Mouse (Mus musculus): ENCODE measurements around the gene Lix1l. TPM values are rescaled to one million over a fixed set of nuclear protein-coding genes. Genes with fewer than 3 reads are reported as not detected.
A peak's percentile ranks its signal among the peaks of the same experiment; 100 is the strongest.
"Not testable (repeated sequence)": the region's sequence is repeated elsewhere in the genome, so short reads cannot be mapped to it uniquely, and the experiment has no call there.

Gene Lix1l
- total RNA-seq, 4 experiments from 2014 or later = 20.9 to 31.1 (median 25.8) TPM

DNA sequence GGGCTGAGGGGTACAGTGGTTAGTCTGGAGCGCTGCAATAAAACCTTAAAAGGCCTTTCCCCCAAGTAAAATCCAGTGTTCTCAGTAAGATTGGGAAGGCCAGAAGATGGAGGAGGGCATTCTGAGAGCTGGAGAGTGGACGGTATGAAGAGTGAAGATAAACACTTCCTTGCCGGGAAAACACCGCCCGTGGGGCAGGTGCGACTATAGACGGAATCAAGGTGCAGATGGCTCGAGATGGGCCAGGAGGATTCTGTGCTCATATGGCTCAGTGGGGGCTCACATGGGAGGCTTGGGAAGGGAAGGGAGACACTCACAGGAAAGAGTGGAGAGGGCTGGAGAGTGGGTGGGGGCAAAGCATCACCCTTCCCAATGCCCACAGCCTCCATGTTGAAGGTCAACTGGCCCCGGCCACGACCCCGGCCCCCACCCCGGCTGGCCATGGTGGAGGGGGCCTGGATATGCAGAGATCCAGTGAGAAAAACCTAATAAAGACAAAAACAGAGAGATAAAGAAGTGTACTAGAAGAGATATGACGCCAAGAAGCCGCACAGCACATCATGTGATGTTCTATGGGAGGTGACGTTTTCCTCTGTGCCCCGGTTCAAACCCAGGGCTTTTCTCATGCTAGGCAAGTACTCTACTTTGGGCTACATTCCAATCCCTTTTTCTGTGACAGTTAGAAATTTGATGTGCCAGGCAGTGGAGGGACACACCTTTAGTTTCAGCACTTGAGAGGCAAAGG, 19.0 kb upstream of the Lix1l start:
- no peak for DNase-seq (ENCODE audit: low spot score)

DNA sequence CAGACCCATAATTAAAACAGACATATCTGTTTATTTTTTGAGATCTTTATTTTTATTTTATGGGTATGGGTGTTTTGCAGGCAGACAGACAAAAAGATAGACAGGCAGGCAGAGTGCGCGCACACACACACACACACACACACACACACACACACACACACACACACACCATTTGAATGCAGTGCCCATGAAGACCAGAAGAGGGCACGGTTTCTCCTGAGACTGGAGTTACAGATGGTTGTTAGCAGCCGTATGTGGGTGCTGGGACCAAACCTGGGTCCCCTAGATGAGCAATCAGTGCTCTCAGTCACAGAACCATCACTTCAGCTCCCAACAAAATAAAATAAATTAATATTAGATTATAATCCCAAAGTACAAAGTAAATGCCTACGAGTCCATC, 17.6 kb upstream of the Lix1l start:
- no peak for DNase-seq (ENCODE audit: low spot score)

DNA sequence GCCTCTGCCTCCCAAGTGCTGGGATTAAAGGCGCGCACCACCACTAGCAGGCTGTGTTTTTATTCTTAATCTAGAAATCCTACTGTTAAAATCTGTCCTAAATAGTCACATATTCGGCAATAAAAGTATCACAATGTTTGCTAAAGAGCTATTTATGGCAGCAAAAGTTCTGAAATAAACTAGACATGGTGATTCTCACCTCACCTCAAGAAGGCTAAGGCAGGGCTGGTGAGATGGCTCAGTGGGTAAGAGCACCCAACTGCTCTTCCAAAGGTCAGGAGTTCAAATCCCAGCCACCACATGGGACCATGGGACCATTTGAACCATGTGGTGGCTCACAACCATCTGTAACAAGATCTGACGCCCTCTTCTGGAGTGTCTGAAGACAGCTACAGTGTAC, 10.3 kb upstream of the Lix1l start:
- no peak for DNase-seq (ENCODE audit: low spot score)

DNA sequence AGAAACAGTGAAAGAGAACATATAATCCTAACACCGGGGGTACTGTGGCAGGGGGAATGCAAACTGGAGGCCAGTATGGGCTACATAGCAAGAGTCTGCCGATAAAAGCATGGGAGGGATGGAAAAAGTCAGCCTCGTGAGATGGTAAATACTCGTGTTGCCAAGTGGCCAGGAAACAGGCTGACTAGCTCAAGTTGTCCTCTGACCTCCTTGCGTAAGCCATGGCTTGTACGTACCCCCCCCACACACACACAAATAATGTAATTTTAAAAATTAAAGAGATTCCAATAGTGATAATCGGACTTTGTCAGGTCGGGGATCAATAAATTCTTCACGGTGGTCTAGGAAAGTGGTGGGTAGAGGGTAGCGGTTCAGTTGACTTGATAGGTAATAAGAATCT, 7.6 kb upstream of the Lix1l start:
- peak; percentile 28 for DNase-seq (ENCODE audit: low spot score)

DNA sequence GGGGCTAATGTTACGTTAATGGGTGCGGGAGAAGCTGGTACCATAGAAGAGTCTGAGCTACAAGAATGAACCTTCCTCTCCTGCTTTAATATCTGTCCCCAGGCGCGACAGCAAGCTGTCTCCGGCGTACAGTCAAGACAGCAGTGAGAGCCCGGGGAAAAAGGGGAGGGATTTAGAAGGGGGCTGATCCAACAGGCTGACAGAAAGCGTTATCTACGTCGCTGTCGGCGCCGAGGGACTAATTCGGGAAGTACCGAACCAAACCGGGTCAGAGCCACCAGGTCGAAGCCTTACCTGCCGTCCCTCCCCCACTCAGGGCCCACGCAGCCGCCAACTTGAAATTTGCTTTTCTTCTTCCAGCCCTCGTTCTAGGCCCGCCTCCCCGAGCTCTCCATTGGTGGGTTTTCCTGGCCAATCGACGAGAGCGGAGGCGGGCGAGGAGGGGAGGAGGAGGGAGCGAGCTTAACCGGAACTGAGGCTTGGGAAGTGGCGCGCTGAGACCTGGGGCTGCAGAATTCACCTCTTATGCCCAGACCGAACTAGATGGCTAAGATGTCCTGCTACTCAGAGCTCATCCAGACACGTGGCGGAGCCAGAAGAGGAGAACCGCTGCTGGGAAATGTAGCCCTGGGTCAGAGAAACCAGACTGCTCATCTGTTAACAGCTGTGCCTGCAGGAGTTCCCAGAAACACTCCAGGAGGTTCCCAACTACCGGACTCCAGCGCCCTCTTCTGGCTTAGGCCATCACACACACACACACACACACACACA, 7.0 kb upstream of the Lix1l start, which contains the start of gene Polr3gl:
TSS of gene Polr3gl (minus strand) at position 392 of the 771 bp plus-strand sequence.
- peak; percentile 94 for DNase-seq (ENCODE audit: low spot score)

DNA sequence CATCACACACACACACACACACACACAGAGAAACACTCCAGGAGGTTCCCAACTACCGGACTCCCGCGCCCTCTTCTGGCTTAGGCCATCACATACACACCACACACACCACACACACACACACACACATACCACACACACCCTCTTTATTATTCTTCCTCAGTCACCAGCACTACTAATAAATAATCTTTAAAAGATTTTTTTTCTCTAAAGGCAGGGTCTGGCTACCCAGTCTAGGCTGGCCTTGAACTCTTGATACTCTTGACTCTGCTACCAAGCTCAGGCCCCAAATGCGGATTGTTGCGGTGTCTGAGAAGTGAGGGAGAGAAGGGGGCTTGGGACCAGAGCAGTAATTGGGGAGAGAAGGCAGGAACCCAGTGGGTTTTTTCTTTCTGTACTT, 6.1 kb upstream of the Lix1l start:
- DNase-seq (ENCODE audit: low spot score) = no peak

DNA sequence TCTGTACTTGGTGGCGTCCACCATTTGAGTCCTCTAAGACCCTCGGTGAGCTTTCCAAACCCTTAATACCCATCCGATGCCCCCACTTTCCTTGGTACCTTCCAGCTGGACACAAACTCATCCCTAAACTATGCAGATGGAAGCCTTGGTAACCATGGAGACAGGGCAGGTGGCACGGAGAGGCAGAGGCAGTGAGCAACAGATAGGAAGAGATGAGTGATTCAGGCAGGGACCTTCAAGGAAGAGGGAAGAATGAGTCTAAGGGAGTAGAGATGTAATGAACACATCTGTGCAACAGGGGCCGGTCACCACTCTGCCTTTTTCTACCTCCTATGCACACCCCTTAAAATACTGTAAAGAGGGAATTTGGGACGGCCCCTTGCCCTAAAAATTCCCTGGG, 5.3 kb upstream of the Lix1l start:
- DNase-seq (ENCODE audit: low spot score) = no peak

DNA sequence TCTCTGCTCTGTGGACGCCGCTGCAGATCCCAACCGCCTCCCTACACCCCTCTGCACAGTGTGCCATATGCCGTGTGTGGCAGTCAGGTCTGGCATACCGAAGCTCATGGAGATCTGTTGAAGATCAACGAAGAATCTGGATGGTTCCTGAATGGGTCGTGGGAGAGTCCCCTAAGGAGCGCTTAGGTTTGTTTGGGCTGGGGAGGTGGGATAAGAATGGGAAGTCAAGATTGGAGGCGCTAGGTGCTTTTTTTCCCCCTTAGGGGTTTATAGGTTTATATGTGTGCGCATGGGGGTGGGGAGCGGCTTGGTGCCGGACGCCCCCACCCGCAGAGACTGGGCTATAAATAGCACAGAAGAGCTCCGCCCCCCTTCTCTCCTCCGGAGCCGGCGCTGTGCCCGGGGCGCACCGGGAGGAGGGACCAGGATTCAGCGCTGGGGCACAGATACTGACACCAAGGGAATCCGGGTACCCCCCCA, 4.7 kb upstream of the Lix1l start, which contains the start of gene Ankrd34a:
TSS of gene Ankrd34a (plus strand) at position 409 of the 480 bp plus-strand sequence.
- DNase-seq (ENCODE audit: low spot score) = peak; percentile 50

DNA sequence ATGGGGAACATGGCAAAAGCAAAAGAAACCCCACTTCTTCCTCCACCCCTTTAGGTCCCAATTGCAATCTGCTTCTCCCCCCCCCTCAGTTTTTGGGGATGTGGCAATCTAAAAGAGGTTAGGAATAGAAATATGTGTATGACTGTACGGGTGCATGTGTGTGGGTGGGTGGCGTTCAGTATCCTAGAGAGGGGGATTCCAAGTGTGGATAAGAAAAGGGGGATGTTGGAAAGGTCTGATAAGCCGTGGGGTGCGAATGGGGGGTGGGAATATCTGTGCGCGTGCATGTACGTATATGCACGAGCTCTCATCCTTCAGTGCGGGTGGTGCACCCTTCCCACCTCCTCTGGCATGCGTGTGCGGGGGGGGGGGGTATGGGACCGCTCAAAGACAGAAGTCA, 4.1 kb upstream of the Lix1l start:
- no peak for DNase-seq (ENCODE audit: low spot score)

DNA sequence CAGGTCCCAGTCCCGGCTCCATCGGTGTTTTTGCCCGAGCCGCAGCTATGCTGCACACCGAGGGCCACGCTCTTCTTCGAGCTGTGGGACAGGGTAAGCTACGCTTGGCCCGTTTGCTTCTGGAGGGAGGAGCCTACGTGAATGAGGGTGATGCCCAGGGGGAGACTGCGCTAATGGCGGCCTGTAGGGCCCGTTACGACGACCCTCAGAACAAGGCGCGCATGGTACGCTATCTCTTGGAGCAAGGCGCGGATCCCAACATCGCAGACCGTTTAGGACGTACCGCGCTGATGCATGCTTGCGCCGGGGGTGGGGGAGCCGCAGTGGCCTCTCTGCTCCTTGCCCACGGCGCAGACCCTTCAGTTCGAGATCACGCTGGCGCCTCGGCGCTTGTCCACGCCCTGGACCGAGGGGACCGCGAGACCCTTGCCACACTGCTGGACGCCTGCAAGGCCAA, 3.5 kb upstream of the Lix1l start:
- no peak for DNase-seq (ENCODE audit: low spot score)

DNA sequence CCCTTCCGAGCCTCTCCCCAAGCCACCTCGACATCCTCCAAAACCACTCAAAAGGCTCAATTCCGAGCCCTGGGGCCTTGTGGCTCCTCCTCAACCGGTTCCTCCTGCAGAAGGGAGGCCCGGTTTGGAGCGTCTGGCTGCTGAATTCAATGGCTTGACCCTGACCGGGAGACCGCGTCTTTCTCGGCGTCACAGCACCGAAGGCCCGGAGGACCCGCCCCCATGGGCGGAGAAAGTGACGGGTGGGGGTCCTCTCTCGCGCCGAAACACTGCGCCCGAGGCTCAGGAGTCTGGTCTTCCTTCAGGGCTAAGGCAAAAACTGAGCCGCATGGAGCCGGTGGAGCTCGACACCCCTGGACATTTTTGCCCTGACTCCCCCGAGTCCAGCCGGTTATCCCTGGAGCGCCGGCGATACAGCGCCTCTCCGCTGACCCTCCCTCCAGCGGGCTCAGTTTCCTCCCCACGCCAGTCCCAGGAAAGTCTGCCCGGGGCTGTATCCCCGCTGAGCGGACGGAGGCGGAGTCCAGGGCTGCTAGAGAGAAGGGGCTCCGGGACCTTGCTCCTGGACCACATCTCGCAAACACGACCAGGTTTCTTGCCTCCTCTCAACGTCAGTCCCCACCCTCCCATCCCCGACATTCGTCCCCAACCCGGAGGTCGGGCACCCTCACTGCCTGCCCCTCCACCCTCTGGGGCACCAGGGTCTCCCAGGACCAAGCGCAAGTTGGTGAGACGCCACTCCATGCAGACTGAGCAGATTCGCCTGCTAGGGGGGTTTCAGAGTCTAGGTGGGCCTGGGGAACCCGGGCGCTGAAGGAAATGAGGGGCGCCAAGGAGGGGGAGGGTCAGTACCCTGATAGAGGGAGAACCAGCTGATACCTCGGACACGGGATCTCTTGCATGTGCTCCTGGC, 2.5 kb upstream of the Lix1l start:
- peak; percentile 84 for DNase-seq (ENCODE audit: low spot score)

DNA sequence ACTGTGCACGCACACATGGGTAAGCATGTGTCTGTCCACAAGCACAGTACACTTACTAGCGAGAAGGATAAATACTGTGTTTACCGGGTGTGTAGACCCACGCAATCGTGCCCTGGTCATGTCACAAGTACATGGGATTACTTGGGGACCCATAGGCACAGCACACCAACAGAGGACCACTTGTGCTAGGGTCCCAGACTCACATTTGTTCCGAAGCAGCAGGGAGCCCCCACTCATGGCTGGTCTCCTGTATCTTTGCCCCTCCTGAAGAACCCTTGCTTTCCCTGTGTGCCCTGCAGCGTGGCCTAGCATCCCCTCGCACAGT, 1.9 kb upstream of the Lix1l start:
- no peak for DNase-seq (ENCODE audit: low spot score)

DNA sequence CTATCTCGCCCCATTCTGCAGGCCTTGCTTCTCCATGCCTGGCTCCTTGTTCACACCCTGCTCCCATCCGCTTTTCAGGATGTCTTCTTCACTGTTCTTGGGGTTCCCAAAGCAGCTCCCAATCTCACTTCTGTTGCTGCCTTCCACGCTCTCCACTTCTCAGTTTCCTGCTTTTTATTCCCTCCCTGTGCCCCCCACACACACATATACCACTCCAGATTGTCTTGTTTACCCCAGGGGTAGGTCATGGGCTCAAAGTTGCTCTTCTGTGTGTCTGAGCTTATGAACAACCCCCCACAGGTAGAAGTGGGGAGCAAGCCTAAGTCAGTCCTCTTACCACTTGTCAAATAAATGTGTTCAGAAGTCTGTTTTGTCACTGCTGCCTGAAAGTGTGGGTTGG, 1.5 kb upstream of the Lix1l start:
- DNase-seq (ENCODE audit: low spot score) = no peak

DNA sequence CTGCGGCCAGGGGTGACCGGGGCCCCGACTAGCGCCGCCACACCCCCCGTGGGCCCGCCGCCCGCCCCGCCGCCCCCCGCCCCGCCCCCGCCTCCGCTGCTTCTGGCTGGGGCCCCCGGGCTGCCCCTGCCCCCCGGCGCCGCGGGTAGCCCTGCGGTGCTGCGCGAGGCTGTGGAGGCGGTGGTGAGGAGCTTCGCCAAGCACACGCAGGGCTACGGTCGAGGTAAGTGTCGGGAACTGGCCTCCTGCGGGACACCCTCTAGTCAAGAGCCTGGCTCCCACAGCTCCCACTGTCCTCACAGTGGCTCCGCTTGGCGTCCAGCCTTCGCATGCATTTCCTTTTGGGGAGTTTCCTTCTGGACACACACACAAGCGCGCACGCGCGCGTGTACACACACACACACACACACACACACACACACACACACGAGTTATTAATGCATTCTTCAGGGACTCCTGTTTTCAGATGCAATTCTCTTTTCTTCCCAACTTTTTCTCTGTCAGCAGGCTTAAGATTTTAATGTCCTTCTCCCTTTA, 370 bp downstream of the Lix1l start:
- peak; percentile 88 for DNase-seq (ENCODE audit: low spot score)

DNA sequence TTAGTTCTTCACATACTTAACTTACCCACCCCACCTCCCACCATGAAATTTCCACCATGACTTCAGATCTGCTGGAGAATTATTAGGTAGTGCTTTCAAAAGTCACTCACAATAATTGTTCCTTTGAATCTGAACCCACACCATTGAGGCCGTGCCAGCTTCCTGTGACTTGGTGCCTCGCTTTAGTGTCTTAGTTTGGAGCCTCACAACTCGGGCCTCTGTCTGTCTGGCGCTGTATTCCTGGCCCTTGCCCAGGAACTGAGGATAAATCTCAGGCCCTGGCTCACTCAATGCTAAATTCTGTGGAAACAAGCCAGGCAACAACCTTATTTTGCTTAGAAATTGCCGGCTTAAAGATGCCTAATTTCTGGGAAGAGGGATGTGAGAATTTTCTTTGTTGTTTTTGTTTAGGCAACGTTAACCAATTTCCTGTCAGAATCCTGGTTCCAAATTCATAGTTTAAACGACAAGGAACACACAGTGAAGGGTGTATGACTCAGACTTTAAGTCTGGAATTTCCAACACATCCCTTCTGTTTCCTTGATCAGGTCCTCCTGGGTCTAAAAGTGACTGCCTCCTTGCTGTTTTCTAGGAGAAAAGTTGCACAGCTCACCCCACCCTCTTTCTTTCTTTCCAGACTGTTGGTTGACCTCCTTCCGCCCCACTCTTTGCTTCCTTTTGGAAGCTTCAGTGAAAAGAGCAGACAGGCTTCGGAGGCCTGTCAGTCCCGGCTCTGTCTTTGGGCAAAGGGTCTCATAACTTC, 1.2 kb downstream of the Lix1l start:
- DNase-seq (ENCODE audit: low spot score) = peak; percentile 55

DNA sequence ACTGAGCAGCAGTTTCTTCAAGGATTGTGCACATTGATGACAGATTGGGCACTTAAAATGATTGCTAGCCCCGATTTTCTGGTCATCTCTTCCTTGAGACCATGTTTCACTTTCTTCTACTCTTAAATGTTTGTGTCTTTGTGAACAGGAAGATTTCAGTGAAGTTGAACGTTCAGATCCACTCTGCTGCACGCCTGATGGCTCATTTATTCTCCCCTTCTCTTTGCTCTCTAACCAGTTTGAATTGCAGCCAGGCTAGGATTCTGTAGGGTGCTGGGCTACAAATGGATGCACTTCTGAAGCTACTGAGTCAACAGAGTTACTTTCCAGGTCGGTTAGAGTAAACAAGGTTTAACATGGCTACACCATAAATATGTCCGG, 1.7 kb downstream of the Lix1l start:
- DNase-seq (ENCODE audit: low spot score) = no peak

DNA sequence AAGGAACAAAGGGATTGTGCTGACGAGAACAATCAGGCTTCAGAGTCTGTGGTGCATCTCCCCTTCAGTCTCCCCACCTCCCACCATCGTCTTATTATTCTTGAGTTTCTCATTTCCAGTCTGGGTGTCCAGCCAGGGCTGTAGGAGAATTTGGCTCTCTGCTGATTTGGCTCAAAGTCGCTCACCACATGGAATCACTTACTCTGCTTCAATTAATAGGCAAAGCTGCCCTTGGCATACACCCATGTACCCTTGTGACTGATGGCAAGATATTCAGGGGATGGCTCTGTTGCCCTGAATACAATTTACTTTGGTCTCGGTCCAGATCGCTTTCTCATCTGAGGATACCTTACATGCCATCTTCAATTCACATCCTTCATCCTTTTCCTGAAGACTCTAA, 2.4 kb downstream of the Lix1l start:
- no peak for DNase-seq (ENCODE audit: low spot score)

DNA sequence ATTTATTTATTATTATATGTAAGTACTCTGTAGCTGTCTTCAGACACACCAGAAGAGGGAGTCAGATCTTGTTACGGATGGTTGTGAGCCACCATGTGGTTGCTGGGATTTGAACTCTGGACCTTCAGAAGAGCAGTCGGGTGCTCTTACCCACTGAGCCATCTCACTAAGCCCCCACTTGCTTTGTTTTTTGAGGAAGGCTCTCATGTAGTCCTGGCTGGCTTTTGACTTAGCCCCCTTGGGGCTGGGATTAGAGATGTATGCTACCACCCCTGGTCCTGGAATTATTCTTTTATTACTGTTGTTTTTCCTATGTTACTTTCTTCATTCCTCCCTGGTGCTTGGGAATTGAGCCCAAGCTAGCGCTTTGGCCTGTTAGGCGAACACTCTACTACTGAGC, 5.1 kb downstream of the Lix1l start:
- DNase-seq (ENCODE audit: low spot score) = not testable (repeated sequence)

DNA sequence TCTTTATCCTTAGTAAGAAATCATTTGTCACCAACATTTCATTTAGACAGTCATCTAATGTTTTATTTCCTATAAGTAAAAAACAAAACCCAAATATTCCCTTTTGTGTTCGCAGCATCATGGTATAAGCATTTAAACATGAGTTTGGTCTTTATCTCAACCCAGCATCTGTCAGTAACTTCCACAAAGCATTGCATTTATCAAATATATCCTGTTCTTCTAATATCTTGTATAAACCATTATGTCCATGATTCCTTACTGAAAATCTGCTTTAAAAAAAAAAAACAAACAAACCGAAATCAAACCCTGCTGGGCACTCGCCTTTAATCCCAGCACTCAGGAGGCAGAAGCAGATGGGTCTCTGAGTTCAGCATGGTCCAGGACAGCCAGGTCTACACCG, 5.7 kb downstream of the Lix1l start:
- no peak for DNase-seq (ENCODE audit: low spot score)

DNA sequence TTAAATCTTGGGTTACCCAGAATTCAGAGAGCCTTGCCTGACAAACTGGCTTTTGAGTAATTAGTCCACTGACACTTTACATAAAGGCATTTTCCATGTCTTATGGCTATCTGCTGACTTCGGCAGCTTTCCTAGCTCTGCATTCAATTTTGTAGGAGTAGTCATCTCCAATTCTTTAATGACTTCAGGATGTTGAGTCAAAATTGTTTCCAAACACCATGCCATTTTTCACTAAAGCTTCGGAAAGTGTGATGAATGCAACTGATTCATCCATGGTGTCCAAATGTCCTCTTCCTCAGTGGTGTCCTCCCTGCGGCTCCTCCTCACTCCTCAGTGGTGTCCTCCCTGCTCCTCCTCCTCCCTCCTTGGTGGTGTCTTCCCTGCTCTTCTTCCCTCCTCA, 17.0 kb downstream of the Lix1l start:
- no peak for DNase-seq (ENCODE audit: low spot score)

DNA sequence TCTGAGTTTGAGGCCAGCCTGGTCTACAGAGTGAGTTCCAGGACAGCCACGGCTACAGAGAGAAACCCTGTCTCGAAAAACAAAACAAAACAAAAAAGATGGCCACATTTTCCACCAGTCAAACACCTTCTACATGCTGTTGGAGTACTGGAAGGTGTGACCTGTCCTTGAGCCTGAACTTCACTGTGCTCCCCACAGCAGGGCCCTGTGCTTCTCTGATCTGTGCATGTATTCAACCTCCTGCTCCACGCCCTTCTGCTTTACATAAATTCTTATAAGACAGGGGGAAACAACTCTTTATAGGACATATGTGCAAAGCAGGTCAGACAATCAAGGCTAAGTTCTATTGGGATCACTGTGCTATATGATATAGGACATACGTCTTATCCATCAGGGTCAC, 22.3 kb downstream of the Lix1l start:
- no peak for DNase-seq (ENCODE audit: low spot score)
